Mouse (Mus musculus) limb, embryonic 12.5 days (tissue): ENCODE measurements at regions not wholly inside any gene's neighbourhood (a gene's known extent, or its start where the extent isn't known, plus 50 kb on each side); places are given as distances from the start of the nearest gene placed in this dataset.

Experiments used
- ATAC-seq: fragments of 200-750 bp; cut with Nextera tagmentation; 2 replicates; pipeline ENCODE4 v1.8.0; 2017; ENCODE audit warnings: low read depth, moderate TSS enrichment; ENCODE audit not compliant: insufficient number of reproducible peaks, insufficient read depth, low FRiP score, low TSS enrichment
- H3K27ac ChIP-seq: fragments of 300-500 bp; sonication (generic); 2 replicates; pipeline ENCODE4 v1.5.1; 2016; ENCODE audit warnings: mild to moderate bottlenecking, moderate library complexity
- H3K27me3 ChIP-seq: fragments of 300-500 bp; sonication (generic); 2 replicates; pipeline ENCODE4 v1.6.1; 2016; ENCODE audit warnings: mild to moderate bottlenecking, moderate library complexity
- H3K36me3 ChIP-seq: fragments of 300-500 bp; sonication (generic); 2 replicates; pipeline ENCODE4 v1.6.1; 2016; ENCODE audit warnings: mild to moderate bottlenecking, moderate library complexity
- H3K4me1 ChIP-seq: fragments of 300-500 bp; sonication (generic); replicated peaks from 2 replicates; pipeline ENCODE4 v1.6.1; 2016
- H3K4me2 ChIP-seq: fragments of 300-500 bp; sonication (generic); 2 replicates; pipeline ENCODE4 v1.6.1; 2016; ENCODE audit warnings: mild to moderate bottlenecking, moderate library complexity
- H3K4me3 ChIP-seq: fragments of 300-500 bp; sonication (generic); replicated peaks from 2 replicates; pipeline ENCODE4 v1.5.1; 2016; ENCODE audit warnings: mild to moderate bottlenecking
- H3K9ac ChIP-seq: fragments of 300-500 bp; sonication (generic); replicated peaks from 2 replicates; pipeline ENCODE4 v1.6.1; 2016; ENCODE audit warnings: mild to moderate bottlenecking, moderate library complexity
- H3K9me3 ChIP-seq: fragments of 300-500 bp; sonication (generic); 2 replicates; pipeline ENCODE4 v1.6.1; 2016; ENCODE audit warnings: mild to moderate bottlenecking, moderate library complexity
- WGBS: fragments of 180-500 bp; shearing (Covaris S2); methylation state at CpG from one replicate; pipeline ENCODE4 v1.1.7; 2016; 5-methylcytosine and 5-hydroxymethylcytosine counted together

DNA sequence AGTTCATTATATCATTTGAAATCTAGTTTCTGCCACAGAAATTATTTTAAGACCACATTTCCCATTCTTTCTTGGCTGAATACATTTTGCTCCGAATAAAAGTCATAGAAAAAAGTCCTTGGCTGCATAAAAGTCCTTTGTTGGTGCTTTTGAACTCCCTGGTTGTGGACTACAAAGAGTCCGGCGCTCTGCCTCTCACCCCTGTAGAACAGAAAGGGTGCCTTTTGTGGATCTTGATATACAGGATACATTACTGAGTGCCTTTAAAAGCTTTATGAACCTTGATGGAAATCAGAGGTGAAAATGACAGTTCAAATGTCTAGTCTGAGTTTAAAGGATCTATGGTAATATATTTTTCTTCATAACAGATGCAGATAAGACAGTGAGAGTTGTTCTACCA is 355.5 kb downstream of the Anxa1 start:
- no peak for ATAC-seq
- Histone ChIP-seq H3K4me1 (no peaks in the 10 kb centered on the region), H3K27me3 (no peaks in the 10 kb centered on the region), H3K9me3 (no peaks in the 10 kb centered on the region), H3K9ac (no peak overlapping the region), H3K36me3 (no peaks in the 10 kb centered on the region), H3K4me2 (no peak overlapping the region), H3K4me3 (no peak overlapping the region), H3K27ac (no peak overlapping the region)
- WGBS = 82% methylated on average over 3 of the region's 3 CpGs

DNA sequence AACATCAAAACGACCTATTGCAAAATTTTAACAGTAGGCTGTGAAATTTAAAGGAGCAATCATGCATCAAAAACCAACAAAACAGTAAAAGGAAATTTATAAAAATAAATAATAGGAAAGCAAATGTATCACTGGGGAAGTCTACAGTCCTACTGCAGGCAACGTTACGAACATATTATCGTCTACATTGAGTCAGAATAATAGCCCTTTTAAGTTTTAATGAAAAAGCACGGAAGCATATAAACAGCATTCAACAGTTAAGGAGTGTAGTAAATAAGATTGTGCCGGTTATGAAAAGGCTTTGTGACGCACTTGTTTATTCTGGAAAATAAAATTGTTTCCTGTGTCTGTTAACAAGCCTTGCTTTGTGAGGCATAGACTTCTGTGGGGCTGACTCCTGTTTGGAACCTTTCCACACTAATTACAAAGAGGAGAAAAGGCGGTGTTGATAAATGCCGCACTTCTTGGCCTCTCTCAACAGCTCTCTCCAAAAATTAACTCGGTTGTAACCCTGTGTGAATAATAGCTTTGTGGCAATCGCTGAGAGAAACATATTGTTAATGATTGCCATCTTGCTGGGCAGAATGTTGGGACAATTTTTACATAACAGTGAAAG is 363.0 kb downstream of the Anxa1 start:
- H3K4me3 ChIP-seq = no peak overlapping the region
- ATAC-seq = peak; percentile 85; the same call in 1 of the 2 replicates
- WGBS = 37% methylated on average over 11 of the region's 11 CpGs
- no peak overlapping the region for H3K27ac ChIP-seq
- H3K36me3 ChIP-seq = no peaks in the 10 kb centered on the region
- peak overlapping the region; percentile 23; the same call in 1 of the 2 replicates for H3K4me2 ChIP-seq
- H3K9ac ChIP-seq = no peak overlapping the region
- H3K9me3 ChIP-seq = no peaks in the 10 kb centered on the region
- no peaks in the 10 kb centered on the region for H3K27me3 ChIP-seq
- H3K4me1 ChIP-seq = no peaks in the 10 kb centered on the region

DNA sequence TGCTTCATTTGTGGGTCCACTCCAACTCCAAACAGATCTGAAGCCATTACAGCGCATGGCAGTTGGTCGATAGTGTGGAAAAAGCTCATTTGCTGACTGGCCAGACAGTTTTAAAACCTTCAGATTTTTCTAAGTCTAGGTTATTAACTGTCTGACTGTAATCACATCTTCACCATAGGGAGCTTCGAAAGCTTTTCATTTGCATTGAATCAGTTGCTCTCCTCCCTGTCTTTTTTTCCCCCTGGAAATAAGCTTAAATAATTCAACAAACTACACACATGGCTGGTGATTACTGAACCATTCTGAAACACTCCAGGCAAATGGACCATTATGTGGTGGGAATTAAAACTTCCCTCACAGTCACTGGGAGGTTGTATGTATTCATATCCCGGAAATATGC is 376.6 kb downstream of the Anxa1 start:
- no peaks in the 10 kb centered on the region for H3K36me3 ChIP-seq
- 84% methylated on average over 4 of the region's 4 CpGs for WGBS
- no peak for ATAC-seq

DNA sequence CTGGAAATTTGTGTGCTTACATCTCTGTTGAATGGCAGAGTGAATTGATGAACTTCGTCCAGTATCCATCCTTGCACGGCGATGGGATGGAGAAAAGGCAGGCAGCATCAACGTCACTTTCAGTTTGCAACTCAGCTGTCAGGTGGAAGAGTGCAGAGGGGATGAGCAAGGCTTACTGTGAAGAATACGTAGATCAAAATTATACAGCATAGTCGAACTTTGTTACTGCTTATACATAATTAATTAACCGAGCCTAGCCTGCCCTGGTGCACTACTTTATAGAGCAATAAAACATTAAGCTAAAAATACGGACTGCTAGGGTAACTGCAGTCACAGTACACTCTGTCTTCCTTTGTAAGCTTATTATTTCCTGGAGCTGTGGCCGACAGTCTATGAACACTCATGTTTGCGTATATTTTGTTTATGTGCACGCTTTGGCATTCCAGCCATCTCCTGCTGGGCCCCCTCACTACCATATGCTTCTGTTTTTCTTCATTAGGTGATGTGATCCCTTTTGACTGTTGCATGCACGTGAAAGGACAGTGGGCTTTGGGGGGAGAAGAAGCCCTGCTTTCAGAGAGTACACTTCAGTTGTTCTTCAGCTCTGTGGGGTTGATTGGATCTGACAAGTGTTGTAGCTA is 380.8 kb downstream of the Anxa1 start:
- H3K9me3 ChIP-seq = no peaks in the 10 kb centered on the region
- H3K9ac ChIP-seq = no peak overlapping the region
- H3K27me3 ChIP-seq = no peaks in the 10 kb centered on the region
- H3K4me3 ChIP-seq = peak overlapping the region; percentile 9
- no peaks in the 10 kb centered on the region for H3K36me3 ChIP-seq
- ATAC-seq = peak; percentile 59; the same call in 1 of the 2 replicates
- 36% methylated on average over 12 of the region's 12 CpGs for WGBS
- H3K27ac ChIP-seq = no peak overlapping the region
- H3K4me2 ChIP-seq = peak overlapping the region; percentile 53
- peaks cover 7% of the 10 kb centered on the region for H3K4me1 ChIP-seq

More for the DNA sequence above, 376.6 kb downstream of the Anxa1 start:
- Histone ChIP-seq H3K4me1 (peaks cover 7% of the 10 kb centered on the region), H3K27me3 (no peaks in the 10 kb centered on the region), H3K9me3 (no peaks in the 10 kb centered on the region), H3K9ac (no peak overlapping the region), H3K27ac (no peak overlapping the region), H3K4me3 (no peak overlapping the region), H3K4me2 (no peak overlapping the region)

DNA sequence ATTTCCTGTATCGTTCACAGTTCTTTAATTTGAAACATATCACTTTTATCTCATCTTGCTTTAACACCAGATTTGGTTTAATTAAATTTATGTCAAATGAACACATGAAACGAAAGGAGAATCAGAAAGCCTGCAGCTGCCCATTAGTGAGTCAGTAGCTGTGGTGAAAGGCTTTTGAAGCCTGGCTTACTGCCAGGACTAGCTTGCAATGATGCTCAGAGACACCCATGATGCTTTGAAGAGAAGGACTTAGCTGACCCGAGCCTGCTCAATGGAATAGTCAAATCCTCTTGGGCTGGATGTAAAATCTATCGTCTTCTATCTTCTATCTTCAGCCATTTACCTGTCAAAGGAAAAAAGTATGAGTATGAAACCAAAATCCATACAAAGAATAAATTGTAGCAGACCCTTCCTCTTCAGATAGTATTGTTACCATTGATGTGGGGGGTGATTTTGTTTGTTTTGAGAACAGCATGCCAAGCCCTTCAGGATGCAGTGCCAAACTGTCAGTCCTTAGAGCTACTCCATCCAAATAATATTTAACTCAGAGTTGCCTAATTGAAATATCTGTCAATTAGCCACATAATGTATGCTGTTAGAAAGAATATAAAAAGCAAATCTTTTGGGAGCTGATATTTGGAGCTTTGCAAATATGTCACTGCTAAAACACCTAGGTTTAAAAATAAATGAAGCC is 384.7 kb downstream of the Anxa1 start:
- Histone ChIP-seq H3K9ac (no peak overlapping the region), H3K4me1 (peaks cover 7% of the 10 kb centered on the region), H3K27ac (no peak overlapping the region), H3K36me3 (no peaks in the 10 kb centered on the region), H3K27me3 (no peaks in the 10 kb centered on the region), H3K4me3 (no peak overlapping the region), H3K4me2 (no peak overlapping the region), H3K9me3 (no peaks in the 10 kb centered on the region)
- no peak for ATAC-seq
- WGBS = 59% methylated on average over 4 of the region's 4 CpGs

DNA sequence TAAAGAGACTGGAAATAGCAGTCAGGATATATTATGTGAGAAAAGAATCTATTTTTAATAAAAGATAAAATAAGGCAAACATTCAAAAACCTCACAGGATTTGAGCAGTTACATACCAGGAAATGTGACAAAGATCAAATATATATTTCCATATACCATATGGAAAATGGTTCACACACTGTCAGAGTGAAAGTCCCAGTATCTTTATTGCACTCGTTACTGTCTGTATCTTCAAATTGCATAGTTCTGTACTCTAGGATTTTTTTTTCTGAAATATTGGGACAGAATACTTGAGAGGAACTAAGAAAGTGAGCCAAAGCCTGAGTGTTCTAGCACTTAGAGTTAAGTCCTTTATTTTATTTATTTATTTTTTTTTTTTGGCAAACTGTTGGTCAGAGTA is 403.5 kb downstream of the Anxa1 start:
- Histone ChIP-seq H3K4me3 (no peak overlapping the region), H3K36me3 (no peaks in the 10 kb centered on the region), H3K4me1 (no peaks in the 10 kb centered on the region), H3K4me2 (no peak overlapping the region), H3K27ac (no peak overlapping the region), H3K27me3 (no peaks in the 10 kb centered on the region), H3K9ac (no peak overlapping the region), H3K9me3 (no peaks in the 10 kb centered on the region)
- no peak for ATAC-seq
- 91% methylated on average over 1 of the region's 1 CpGs for WGBS

DNA sequence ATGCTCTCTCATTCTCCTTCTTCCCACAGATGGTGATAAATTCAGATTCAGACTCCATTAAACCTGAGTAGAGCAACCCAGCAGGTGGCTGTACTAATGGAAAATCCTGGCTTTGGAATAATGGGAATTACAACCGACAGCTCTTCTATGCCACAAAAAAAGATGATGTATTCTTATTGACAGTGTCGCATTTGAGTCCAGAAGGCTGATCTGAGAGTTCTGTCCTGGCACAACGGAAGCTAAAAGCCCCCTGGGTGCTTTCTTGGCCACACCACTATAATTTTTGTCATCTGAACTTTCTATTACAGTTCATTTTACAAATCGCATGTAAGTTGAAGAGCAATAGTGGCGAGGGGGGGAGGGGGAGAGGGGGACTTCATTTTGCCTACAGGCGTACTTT is 411.9 kb downstream of the Anxa1 start:
- Histone ChIP-seq H3K4me3 (no peak overlapping the region), H3K4me1 (no peaks in the 10 kb centered on the region; the same call in 1 of the 2 replicates), H3K9me3 (no peaks in the 10 kb centered on the region), H3K9ac (no peak overlapping the region), H3K36me3 (no peaks in the 10 kb centered on the region), H3K4me2 (no peak overlapping the region), H3K27ac (no peak overlapping the region), H3K27me3 (no peaks in the 10 kb centered on the region)
- 76% methylated on average over 6 of the region's 6 CpGs for WGBS
- ATAC-seq = no peak

DNA sequence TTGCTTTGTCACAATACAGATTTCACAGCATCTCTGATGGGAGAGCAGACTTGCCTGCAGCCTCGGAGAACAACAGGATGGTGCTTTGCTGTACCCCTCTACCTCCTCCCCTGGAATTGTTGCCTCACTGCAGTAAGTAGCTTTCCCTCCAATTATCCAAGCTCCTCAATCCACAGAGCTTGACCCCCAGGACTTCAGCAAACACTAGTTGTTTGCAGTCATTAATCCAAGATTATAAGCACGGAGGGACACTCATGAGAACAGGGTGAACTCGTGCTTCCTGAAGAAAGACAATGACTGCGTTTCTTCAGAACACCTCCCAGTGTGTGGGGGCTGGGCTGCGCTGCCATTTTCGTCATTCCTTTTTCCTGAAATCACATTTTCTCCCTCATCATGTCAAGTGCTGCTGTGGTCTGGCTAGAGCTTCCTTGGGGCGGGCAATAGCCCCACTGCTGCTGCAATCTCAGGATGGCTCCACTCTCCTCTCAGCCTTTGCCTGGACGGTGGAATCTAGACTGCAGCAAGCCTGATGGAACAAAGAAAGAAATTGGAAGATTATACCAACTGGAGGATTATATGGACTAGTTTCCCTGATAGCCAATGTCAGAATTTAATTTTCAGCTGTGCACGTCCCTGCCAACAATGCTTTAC is 413.0 kb downstream of the Anxa1 start:
- Histone ChIP-seq H3K9me3 (no peaks in the 10 kb centered on the region), H3K36me3 (no peaks in the 10 kb centered on the region), H3K4me2 (no peak overlapping the region), H3K9ac (no peak overlapping the region), H3K27me3 (no peaks in the 10 kb centered on the region), H3K4me3 (no peak overlapping the region), H3K4me1 (no peaks in the 10 kb centered on the region; the same call in 1 of the 2 replicates), H3K27ac (no peak overlapping the region)
- no peak for ATAC-seq
- WGBS = 58% methylated on average over 9 of the region's 9 CpGs

DNA sequence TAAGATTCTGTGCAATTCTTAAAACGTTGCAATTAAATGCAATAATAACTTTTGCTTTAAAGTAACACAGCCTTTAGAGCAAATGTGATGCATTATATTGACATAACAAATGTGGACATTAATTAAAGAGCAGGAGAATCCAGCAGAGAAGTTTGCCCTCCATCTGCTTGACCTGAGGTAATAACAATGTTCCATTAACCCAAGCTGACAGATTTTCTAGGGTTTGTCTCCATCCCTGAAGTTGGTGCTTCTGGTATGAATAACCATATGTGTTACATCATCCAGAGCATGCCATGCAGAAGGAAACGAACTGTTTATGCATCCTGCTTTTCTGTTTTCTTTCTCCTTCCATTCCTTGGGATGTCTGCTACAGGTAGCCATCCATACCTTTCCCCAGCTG is 414.0 kb downstream of the Anxa1 start:
- ATAC-seq = no peak
- WGBS = 52% methylated on average over 2 of the region's 2 CpGs

DNA sequence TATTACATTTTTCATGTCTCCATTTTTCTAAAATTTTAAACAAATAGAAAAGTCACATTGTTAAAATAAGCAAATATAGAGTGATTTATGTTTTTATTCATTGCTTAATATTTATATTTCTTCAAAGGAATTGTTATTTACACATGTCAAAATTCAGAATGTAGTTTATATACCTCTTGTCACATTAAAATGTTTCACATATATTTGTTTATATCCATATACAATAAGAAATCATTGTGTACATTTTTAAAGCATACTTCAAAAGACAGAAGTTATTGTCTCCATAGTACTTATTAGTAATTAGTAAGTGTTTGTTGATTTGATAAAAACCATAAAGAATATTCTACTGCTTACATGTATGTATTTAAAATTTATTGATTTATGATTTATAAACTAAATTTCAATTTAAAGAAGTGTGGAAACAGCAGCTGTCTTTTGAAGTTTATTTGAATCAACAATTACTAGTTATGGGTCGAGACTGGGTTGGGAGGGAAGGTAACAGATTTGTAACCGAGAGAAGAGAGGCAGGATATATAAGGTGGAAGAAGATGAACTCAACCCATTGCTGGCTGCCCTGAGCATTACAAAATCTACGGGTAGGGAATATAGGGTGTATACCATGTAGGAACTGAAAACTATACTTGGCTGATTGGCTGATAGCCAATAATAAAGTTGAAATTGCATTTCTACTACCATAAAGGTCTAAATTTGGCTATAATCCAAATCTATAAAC is 420.8 kb downstream of the Anxa1 start:
- H3K9ac ChIP-seq = no peak overlapping the region
- 76% methylated on average over 3 of the region's 3 CpGs for WGBS
- no peak overlapping the region for H3K4me3 ChIP-seq
- H3K9me3 ChIP-seq = no peaks in the 10 kb centered on the region
- no peak for ATAC-seq
- H3K27ac ChIP-seq = no peak overlapping the region
- H3K4me2 ChIP-seq = no peak overlapping the region
- H3K4me1 ChIP-seq = no peaks in the 10 kb centered on the region
- no peaks in the 10 kb centered on the region for H3K27me3 ChIP-seq
- H3K36me3 ChIP-seq = no peaks in the 10 kb centered on the region

More for the DNA sequence above, 414.0 kb downstream of the Anxa1 start:
- H3K4me3 ChIP-seq = no peak overlapping the region
- no peak overlapping the region for H3K4me2 ChIP-seq
- H3K4me1 ChIP-seq = no peaks in the 10 kb centered on the region; the same call in 1 of the 2 replicates
- H3K27ac ChIP-seq = no peak overlapping the region
- no peaks in the 10 kb centered on the region for H3K9me3 ChIP-seq
- no peaks in the 10 kb centered on the region for H3K36me3 ChIP-seq
- no peak overlapping the region for H3K9ac ChIP-seq
- H3K27me3 ChIP-seq = no peaks in the 10 kb centered on the region

DNA sequence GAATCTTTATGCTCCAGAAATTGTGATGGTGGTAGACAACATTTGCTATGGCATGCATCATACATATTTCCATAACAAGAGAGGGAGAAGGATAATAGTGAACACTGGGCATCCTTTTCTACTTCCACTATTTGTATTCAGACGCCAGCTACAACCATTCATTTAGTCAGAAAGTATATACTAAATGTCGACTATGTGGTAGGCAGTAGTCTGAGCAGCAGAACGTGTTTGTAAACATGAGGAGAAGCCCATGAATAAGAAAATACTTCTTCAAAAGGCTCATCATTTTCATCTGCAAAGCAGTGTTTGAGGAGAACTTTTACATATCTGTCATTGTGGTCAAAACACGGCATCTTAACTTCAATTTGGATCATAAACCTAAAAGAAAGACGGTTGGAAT is 421.4 kb downstream of the Anxa1 start:
- ATAC-seq = no peak
- Histone ChIP-seq H3K9me3 (no peaks in the 10 kb centered on the region), H3K36me3 (no peaks in the 10 kb centered on the region), H3K4me1 (no peaks in the 10 kb centered on the region), H3K9ac (no peak overlapping the region), H3K27me3 (no peaks in the 10 kb centered on the region), H3K4me2 (no peak overlapping the region), H3K4me3 (no peak overlapping the region), H3K27ac (no peak overlapping the region)
- WGBS = 87% methylated on average over 5 of the region's 5 CpGs
